Mouse (Mus musculus) MEL (cell line): ENCODE measurements at regions not wholly inside any gene's neighbourhood (a gene's known extent, or its start where the extent isn't known, plus 50 kb on each side); places are given as distances from the start of the nearest gene placed in this dataset.

Experiments
- DNase-seq: peaks from one replicate; pipeline ENCODE4 v3.0.0; 2011; ENCODE audit warnings: low read depth, low spot score
- H3K27ac ChIP-seq: 2 replicates; pipeline ENCODE4 v1.5.1; 2012; ENCODE audit warnings: low read depth, mild to moderate bottlenecking, control low read depth, low read length, moderate library complexity; ENCODE audit not compliant: control insufficient read depth
- H3K27me3 ChIP-seq, 2 experiments: fragments of 150-350 bp in 1 of 2; sonication (generic) in 1 of 2; 2 replicates each; pipeline ENCODE4 v1.6.1; 2012; ENCODE audit warnings: low read length in 2 of 2, mild to moderate bottlenecking in 2 of 2, improper control_type of control experiment in 1 of 2, moderate library complexity in 1 of 2; ENCODE audit not compliant: insufficient read depth in 2 of 2, control insufficient read depth in 1 of 2
- H3K36me3 ChIP-seq, 2 experiments: 2 replicates each; pipeline ENCODE4 v1.6.1; 2012 to 2014; ENCODE audit warnings: low read length in 2 of 2, improper control_type of control experiment in 1 of 2, inconsistent platforms in 1 of 2, mild to moderate bottlenecking in 1 of 2; ENCODE audit not compliant: insufficient read depth in 2 of 2, control insufficient read depth in 1 of 2
- H3K4me1 ChIP-seq, 2 experiments: fragments of 150-350 bp in 1 of 2; sonication (generic) in 1 of 2; 2 replicates each; pipeline ENCODE4 v1.6.1; 2012; ENCODE audit warnings: low read length in 2 of 2, improper control_type of control experiment in 1 of 2, mild to moderate bottlenecking in 1 of 2; ENCODE audit not compliant: insufficient read depth in 2 of 2, control insufficient read depth in 1 of 2
- H3K4me3 ChIP-seq, 2 experiments: fragments of 150-350 bp in 1 of 2; sonication (generic) in 1 of 2; 2 replicates each; pipeline ENCODE4 v1.5.1; 2012; ENCODE audit warnings: low read depth in 2 of 2, low read length in 2 of 2, mild to moderate bottlenecking in 2 of 2, moderate library complexity in 2 of 2, control low read depth in 1 of 2, improper control_type of control experiment in 1 of 2; ENCODE audit not compliant: control insufficient read depth in 1 of 2, insufficient read depth in 1 of 2
- H3K79me2 ChIP-seq: 2 replicates; pipeline ENCODE4 v1.6.1; 2012; ENCODE audit warnings: mild to moderate bottlenecking, low read length, moderate library complexity; ENCODE audit not compliant: control insufficient read depth, poor library complexity, insufficient read depth
- H3K9ac ChIP-seq: 2 replicates; pipeline ENCODE4 v1.6.1; 2012; ENCODE audit warnings: low read depth, mild to moderate bottlenecking, control low read depth, low read length, moderate library complexity; ENCODE audit not compliant: control insufficient read depth, poor library complexity, severe bottlenecking
- H3K9me3 ChIP-seq: fragments of 150-350 bp; sonication (generic); replicated peaks from 2 replicates; pipeline ENCODE4 v1.6.1; 2012; ENCODE audit warnings: mild to moderate bottlenecking, low read length, improper control_type of control experiment, moderate library complexity; ENCODE audit not compliant: insufficient read depth
- BHLHE40 ChIP-seq: IDR thresholded peaks from 2 replicates; pipeline ENCODE4 v1.6.1; 2012; ENCODE audit warnings: low read depth, mild to moderate bottlenecking, inconsistent platforms, low read length, improper control_type of control experiment, borderline replicate concordance
- CHD1 ChIP-seq: IDR thresholded peaks from 2 replicates; pipeline ENCODE4 v1.6.1; 2012; ENCODE audit warnings: low read depth, mild to moderate bottlenecking, inconsistent platforms, low read length, improper control_type of control experiment
- CHD2 ChIP-seq: IDR thresholded peaks from 2 replicates; pipeline ENCODE4 v1.6.1; 2011; ENCODE audit warnings: low read length, improper control_type of control experiment
- CTCF ChIP-seq, 3 experiments: IDR thresholded peaks in 2 of 3; conservative IDR thresholded peaks in 1 of 3; 2 replicates each; pipeline ENCODE4 v1.5.1; 2011 to 2012; ENCODE audit warnings: low read length in 3 of 3, low read depth in 2 of 3, mild to moderate bottlenecking in 2 of 3, improper control_type of control experiment in 1 of 3, inconsistent platforms in 1 of 3, mixed read lengths in 1 of 3, moderate library complexity in 1 of 3; ENCODE audit not compliant: control insufficient read depth in 1 of 3, insufficient read depth in 1 of 3, poor library complexity in 1 of 3, severe bottlenecking in 1 of 3
- E2F4 ChIP-seq: IDR thresholded peaks from 2 replicates; pipeline ENCODE4 v1.6.1; 2011; ENCODE audit warnings: low read depth, low read length, improper control_type of control experiment, borderline replicate concordance
- ELF1 ChIP-seq: IDR thresholded peaks from 2 replicates; pipeline ENCODE4 v1.6.1; 2014; ENCODE audit warnings: low read depth, mild to moderate bottlenecking, inconsistent platforms, low read length, improper control_type of control experiment, moderate library complexity
- EP300 ChIP-seq, 2 experiments: IDR thresholded peaks; 2 replicates each; pipeline ENCODE4 v1.6.1; 2011; ENCODE audit warnings: improper control_type of control experiment in 2 of 2, low read length in 2 of 2, low read depth in 1 of 2, mild to moderate bottlenecking in 1 of 2
- GATA1 ChIP-seq: IDR thresholded peaks from 2 replicates; pipeline ENCODE4 v1.6.1; 2011; ENCODE audit warnings: low read depth, low read length, improper control_type of control experiment
- MAFK ChIP-seq: IDR thresholded peaks from 2 replicates; pipeline ENCODE4 v1.6.1; 2011; ENCODE audit warnings: low read depth, mild to moderate bottlenecking, low read length, improper control_type of control experiment, borderline replicate concordance
- MAX ChIP-seq: IDR thresholded peaks from 2 replicates; pipeline ENCODE4 v1.6.1; 2011; ENCODE audit warnings: low read length, improper control_type of control experiment
- MEF2A ChIP-seq: IDR thresholded peaks from 2 replicates; pipeline ENCODE4 v1.6.1; 2014; ENCODE audit warnings: low read depth, mild to moderate bottlenecking, inconsistent platforms, low read length, improper control_type of control experiment; ENCODE audit not compliant: poor library complexity, insufficient replicate concordance, severe bottlenecking; ENCODE audit errors: extremely low read depth
- MXI1 ChIP-seq: IDR thresholded peaks from 2 replicates; pipeline ENCODE4 v1.6.1; 2011; ENCODE audit warnings: mild to moderate bottlenecking, low read depth, low read length, improper control_type of control experiment
- MYC ChIP-seq: IDR thresholded peaks from 2 replicates; pipeline ENCODE4 v1.6.1; 2011; ENCODE audit warnings: low read depth, mild to moderate bottlenecking, low read length, improper control_type of control experiment, moderate library complexity
- NELFE ChIP-seq: IDR thresholded peaks from 2 replicates; pipeline ENCODE4 v1.6.1; 2011; ENCODE audit warnings: low read depth, low read length, improper control_type of control experiment
- RAD21 ChIP-seq: IDR thresholded peaks from 2 replicates; pipeline ENCODE4 v1.6.1; 2011; ENCODE audit warnings: mild to moderate bottlenecking, low read depth, low read length, improper control_type of control experiment
- RCOR1 ChIP-seq: IDR thresholded peaks from 2 replicates; pipeline ENCODE4 v1.6.1; 2012; ENCODE audit warnings: low read depth, mild to moderate bottlenecking, inconsistent platforms, low read length, improper control_type of control experiment
- TAL1 ChIP-seq: IDR thresholded peaks from 2 replicates; pipeline ENCODE4 v1.6.1; 2012; ENCODE audit warnings: mild to moderate bottlenecking, inconsistent platforms, low read length, moderate library complexity, mixed read lengths
- TCF12 ChIP-seq: IDR thresholded peaks from 2 replicates; pipeline ENCODE4 v1.6.1; 2014; ENCODE audit warnings: low read depth, mild to moderate bottlenecking, inconsistent platforms, low read length, improper control_type of control experiment, moderate library complexity
- UBTF ChIP-seq: IDR thresholded peaks from 2 replicates; pipeline ENCODE4 v1.6.1; 2012; ENCODE audit warnings: low read depth, mild to moderate bottlenecking, inconsistent platforms, low read length, improper control_type of control experiment, moderate library complexity, borderline replicate concordance; ENCODE audit not compliant: insufficient read depth
- USF1 ChIP-seq: IDR thresholded peaks from 2 replicates; pipeline ENCODE4 v1.6.1; 2014; ENCODE audit warnings: low read depth, mild to moderate bottlenecking, inconsistent platforms, low read length, improper control_type of control experiment, moderate library complexity
- USF2 ChIP-seq, 2 experiments: IDR thresholded peaks; 2 replicates each; pipeline ENCODE4 v1.6.1; 2011 to 2012; ENCODE audit warnings: improper control_type of control experiment in 2 of 2, low read length in 2 of 2, borderline replicate concordance in 1 of 2, inconsistent platforms in 1 of 2, low read depth in 1 of 2, mild to moderate bottlenecking in 1 of 2; ENCODE audit not compliant: insufficient read depth in 1 of 2
- ZC3H11A ChIP-seq: IDR thresholded peaks from 2 replicates; pipeline ENCODE4 v1.6.1; 2012; ENCODE audit warnings: low read depth, mild to moderate bottlenecking, inconsistent platforms, low read length, improper control_type of control experiment
- ZMIZ1 ChIP-seq: IDR thresholded peaks from 2 replicates; pipeline ENCODE4 v1.6.1; 2012; ENCODE audit warnings: low read depth, mild to moderate bottlenecking, inconsistent platforms, low read length, improper control_type of control experiment, moderate library complexity
- ZNF384 ChIP-seq: IDR thresholded peaks from 2 replicates; pipeline ENCODE4 v1.6.1; 2012; ENCODE audit warnings: low read depth, mild to moderate bottlenecking, inconsistent platforms, low read length, improper control_type of control experiment

GRCm38 (mm10) chr14:91462671-91463070 lies 2427.8 kb downstream of the Pcdh9 start:
- no peak overlapping the region for H3K27ac ChIP-seq
- H3K27me3 ChIP-seq = no peaks in the 10 kb centered on the region
- H3K9me3 ChIP-seq = no peaks in the 10 kb centered on the region
- H3K9ac ChIP-seq = no peak overlapping the region
- no peaks in the 10 kb centered on the region for H3K4me1 ChIP-seq
- H3K79me2 ChIP-seq = no peaks in the 10 kb centered on the region
- TF ChIP-seq NELFE = no peak
- TF ChIP-seq CTCF (IDR thresholded peaks at IDR 0.05 in 2 of 3, conservative IDR thresholded peaks at IDR 0.05 in 1 of 3; ENCODE audit: control insufficient read depth in 1 of 3, insufficient read depth in 1 of 3, low read depth in 2 of 3, low read length in 3 of 3, poor library complexity in 1 of 3, severe bottlenecking in 1 of 3) = no peak
- no peak for TF ChIP-seq RAD21
- no peak for TF ChIP-seq BHLHE40
- TF ChIP-seq EP300 (IDR thresholded peaks at IDR 0.05; ENCODE audit: low read depth in 1 of 2, low read length in 2 of 2) = no peak
- TF ChIP-seq MXI1 = no peak
- TF ChIP-seq ELF1 = no peak
- no peak for TF ChIP-seq ZC3H11A
- TF ChIP-seq CHD2 = no peak
- no peak for TF ChIP-seq MAX
- TF ChIP-seq TCF12 = no peak
- TF ChIP-seq ZMIZ1 = no peak
- no peak for TF ChIP-seq UBTF
- TF ChIP-seq, all 39 proteins: peak for 0
- no peak for DNase-seq
- no peak overlapping the region for H3K4me3 ChIP-seq
- H3K36me3 ChIP-seq = no peaks in the 10 kb centered on the region

- no peak overlapping the region for H3K27ac ChIP-seq
- H3K27me3 ChIP-seq = no peaks in the 10 kb centered on the region
- H3K4me3 ChIP-seq = no peak overlapping the region
- no peak for TF ChIP-seq USF2 (IDR thresholded peaks at IDR 0.05; ENCODE audit: borderline replicate concordance in 1 of 2, insufficient read depth in 1 of 2, low read depth in 1 of 2, low read length in 2 of 2)
- TF ChIP-seq CHD2 = no peak
- no peak for TF ChIP-seq MAFK
- TF ChIP-seq USF1 = no peak
- TF ChIP-seq CHD1 = no peak
- no peak for TF ChIP-seq MXI1
- TF ChIP-seq RCOR1 = no peak
- no peak for TF ChIP-seq NELFE
- no peak for TF ChIP-seq MEF2A
- no peak for TF ChIP-seq GATA1
- no peak for TF ChIP-seq E2F4
- no peak for TF ChIP-seq TAL1
- no peak for TF ChIP-seq MYC
- TF ChIP-seq ZNF384 = no peak
- TF ChIP-seq, all 39 proteins: peak for 0
- no peaks in the 10 kb centered on the region for H3K36me3 ChIP-seq
- H3K9me3 ChIP-seq = no peaks in the 10 kb centered on the region
- no peaks in the 10 kb centered on the region for H3K79me2 ChIP-seq
- no peaks in the 10 kb centered on the region for H3K4me1 ChIP-seq
- H3K9ac ChIP-seq = no peak overlapping the region
- peak; percentile 30 for DNase-seq
Measured at GRCm38 (mm10) chr14:91458756-91459155, 2431.7 kb downstream of the Pcdh9 start.
